Mouse (Mus musculus): Measurements from ENCODE around the gene Lcn9.
A peak's percentile ranks its signal among the peaks of the same experiment; 100 is the strongest.
"Not testable (repeated sequence)": the region's sequence is repeated elsewhere in the genome, so short reads cannot be mapped to it uniquely, and the experiment has no call there.

Gene Lcn9

GRCm38 (mm10) chr2:25822806-25823205, at the start of gene Lcn9:
Lcn9 (plus strand) TSS chr2:25823153.
- DNase-seq (ENCODE audit: low read depth, low spot score): no peak

DNA sequence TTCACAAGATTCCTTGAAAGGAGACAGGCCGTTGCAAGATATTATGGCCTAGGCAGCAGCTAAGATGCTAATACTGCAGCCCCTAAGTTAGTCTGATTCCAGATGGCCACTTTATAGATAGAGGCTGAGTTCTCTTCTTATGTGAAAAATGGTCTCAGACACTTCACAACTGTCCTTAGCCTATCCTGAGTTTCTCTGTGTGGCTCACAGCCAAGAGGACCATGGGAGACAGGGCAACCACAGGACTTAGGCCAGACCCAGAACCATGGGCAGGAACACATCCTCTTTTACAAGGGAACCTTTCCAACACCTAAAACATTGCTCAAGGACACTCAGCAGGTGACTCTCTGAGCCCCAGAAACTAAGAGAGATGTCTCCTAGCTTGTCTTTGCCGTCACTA, 49.4 kb upstream of the Lcn9 start:
- DNase-seq (ENCODE audit: low read depth, low spot score): no peak

- no peak for DNase-seq (ENCODE audit: low read depth, low spot score)
These were observed 48.3 kb upstream of the Lcn9 start for GRCm38 (mm10) chr2:25774640-25775039.

GRCm38 (mm10) chr2:25775991-25776390, 47.0 kb upstream of the Lcn9 start:
- no peak for DNase-seq (ENCODE audit: low read depth, low spot score)

GRCm38 (mm10) chr2:25776717-25777116, 46.2 kb upstream of the Lcn9 start, which contains the start of gene Lcn11:
Lcn11 (plus strand) TSS chr2:25777017.
- DNase-seq (ENCODE audit: low read depth, low spot score): no peak

DNA sequence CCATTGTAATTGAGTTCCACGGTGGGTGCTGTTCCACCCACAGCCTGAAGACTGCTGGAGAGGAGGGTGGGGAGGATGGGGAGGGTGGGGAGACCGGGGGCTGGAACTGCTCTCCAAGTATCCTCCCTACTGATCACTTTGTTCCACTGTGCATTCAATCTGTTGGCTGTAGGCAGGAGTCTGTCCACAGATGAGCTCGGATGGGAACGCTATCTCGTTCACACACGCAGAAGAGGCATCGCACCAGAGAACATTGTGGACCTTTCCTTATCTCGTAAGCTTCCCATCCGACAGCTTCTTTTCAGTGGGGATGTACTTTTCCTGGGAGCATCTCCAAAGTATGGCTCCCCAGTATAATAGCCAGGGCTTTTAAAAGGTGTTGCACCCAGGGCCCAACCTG, 43.9 kb upstream of the Lcn9 start:
- no peak for DNase-seq (ENCODE audit: low read depth, low spot score)

- no peak for DNase-seq (ENCODE audit: low read depth, low spot score)
These were observed 42.0 kb upstream of the Lcn9 start for GRCm38 (mm10) chr2:25780921-25781320.

DNA sequence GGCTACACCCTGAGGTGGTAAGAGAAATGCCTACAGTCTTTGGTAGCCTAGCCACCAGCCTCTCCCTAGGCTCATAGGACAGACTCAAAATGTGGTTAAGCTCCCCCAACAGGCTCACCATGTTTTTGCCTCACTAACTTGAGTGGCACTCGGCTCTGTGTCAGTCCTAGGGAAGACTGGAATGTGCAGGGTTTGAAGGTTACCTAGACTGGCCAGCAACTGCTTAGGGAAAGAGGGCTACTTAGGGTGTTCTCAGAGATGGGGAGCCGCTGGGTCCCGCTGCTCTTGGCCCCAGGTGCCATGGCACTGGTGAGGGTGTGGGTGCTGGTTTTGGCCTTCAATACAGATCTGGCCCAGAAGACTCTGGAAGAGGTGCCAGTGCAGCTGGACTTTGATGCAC, 41.0 kb upstream of the Lcn9 start, which contains the start of gene Gm13539:
Gene Gm13539, plus strand, starts transcription at position 301 of the 400 bp plus-strand sequence.
- DNase-seq (ENCODE audit: low read depth, low spot score): no peak

- no peak for DNase-seq (ENCODE audit: low read depth, low spot score)
These were observed 37.2 kb upstream of the Lcn9 start for GRCm38 (mm10) chr2:25785573-25786322.

GRCm38 (mm10) chr2:25789092-25789491, 33.9 kb upstream of the Lcn9 start:
- DNase-seq (ENCODE audit: low read depth, low spot score): no peak

DNA sequence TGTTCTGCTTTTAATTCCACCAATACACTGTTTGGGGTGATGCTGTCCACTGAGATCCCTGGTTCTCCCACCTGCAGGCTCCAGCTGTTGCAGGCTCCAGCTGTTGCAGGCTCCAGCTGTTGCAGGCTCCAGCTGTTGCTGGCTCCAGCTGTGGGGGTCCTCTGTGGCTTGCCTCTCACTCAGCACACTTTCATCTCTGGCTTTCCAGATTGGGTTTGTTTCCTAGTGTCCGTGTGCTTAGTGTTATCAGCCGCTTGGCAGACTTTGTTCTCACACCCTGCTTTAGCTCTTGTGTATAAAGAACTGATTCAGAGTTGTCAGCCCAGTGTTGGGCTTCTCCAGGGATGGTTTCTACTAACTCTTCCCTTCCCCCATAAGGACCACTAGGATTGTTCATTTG, 25.3 kb upstream of the Lcn9 start:
- no peak for DNase-seq (ENCODE audit: low read depth, low spot score)

- DNase-seq (ENCODE audit: low read depth, low spot score): no peak
These were observed 24.9 kb upstream of the Lcn9 start for GRCm38 (mm10) chr2:25798065-25798464.

- no peak for DNase-seq (ENCODE audit: low read depth, low spot score)
These were observed 11.2 kb upstream of the Lcn9 start for GRCm38 (mm10) chr2:25811711-25812110.

DNA sequence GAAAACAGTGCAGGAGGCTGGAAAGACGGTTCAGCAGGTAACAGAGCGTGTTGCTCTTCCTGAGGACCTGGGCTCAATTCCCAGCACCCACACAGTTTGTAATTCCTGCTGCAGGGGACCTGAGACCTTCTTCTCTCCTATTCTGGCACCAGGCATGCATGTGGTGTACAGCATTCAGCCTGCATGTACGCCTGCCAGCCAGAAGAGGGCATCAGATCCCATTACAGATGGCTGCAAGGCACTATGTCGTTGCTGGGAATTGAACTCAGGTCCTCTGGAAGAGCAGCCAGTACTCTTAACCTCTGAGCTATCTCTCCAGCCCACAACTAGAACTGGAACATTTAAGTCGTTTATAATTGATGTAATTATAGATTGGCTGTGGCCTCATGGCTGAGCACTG, 9.6 kb upstream of the Lcn9 start:
- DNase-seq (ENCODE audit: low read depth, low spot score): no peak

DNA sequence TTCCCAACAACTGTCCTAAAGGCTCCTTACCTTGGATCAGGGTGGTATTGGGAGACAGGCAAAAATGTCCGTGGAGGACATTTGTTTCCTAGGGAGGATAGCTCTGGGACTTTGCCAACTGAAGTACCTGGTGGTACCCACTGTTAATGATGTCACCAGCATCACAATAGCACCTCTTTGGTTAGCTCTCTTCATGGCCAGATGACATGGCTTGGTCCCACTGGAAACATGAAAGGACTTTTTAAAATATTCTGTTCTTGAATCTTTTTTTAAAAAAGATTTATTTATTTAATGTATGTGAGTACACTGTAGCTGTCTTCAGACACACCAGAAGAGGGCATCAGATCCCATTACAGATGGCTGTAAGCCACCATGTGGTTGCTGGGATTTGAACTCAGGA, 7.2 kb upstream of the Lcn9 start, which contains the start of gene Glt6d1:
Gene Glt6d1, minus strand, starts transcription at position 101 of the 400 bp plus-strand sequence.
- DNase-seq (ENCODE audit: low read depth, low spot score): not testable (repeated sequence)

GRCm38 (mm10) chr2:25824751-25825150, 1.8 kb downstream of the Lcn9 start:
- DNase-seq (ENCODE audit: low read depth, low spot score): no peak

DNA sequence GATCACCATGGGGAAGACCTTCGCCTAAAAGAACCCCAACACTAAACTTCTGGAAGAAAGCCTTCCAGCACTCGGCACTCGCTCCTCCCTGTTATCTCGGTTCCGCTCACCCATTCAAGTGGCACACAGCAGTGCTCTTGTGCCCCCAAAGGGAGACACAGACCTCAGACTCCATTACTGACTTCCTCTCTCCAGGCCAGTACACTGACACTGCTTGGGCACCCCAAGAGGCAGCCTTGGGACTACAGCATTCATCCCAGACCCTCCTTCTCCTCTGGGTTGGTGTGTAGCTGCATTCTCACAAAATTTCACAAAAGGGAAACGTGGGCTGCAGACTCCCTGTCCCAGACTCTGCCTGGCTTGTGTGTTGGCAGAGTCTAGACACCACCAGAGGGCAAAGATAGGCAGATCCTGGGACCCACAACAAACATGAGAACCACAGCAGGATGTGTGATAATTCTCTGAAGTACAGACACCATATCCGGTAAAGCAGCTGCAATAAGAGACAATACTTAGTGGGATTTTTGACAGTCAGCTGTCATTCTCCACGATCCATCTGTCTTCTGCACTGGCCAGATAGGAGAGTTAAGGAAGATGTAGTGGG, 5.5 kb downstream of the Lcn9 start:
- no peak for DNase-seq (ENCODE audit: low read depth, low spot score)

GRCm38 (mm10) chr2:25830786-25831185, 7.8 kb downstream of the Lcn9 start:
- no peak for DNase-seq (ENCODE audit: low read depth, low spot score)

DNA sequence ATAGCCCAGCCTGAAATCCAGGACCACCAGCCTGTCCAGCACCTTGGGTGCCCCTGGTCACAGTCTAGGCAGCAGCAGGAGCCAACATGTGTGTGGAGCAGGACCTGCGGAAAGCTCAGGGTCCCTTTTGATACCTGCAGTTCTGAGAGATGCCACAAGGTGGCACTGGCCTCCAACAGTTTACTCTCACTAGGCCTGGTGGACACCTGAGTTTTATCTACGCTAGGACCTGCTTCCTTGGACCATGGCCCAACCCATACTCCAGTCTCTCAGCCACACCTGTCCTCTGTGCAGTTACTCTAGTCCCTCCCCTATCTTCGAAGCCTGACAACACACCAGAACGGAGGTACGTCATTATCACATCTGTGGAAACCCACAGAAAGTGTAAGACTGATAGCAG, 13.3 kb downstream of the Lcn9 start:
- peak; percentile 65 for DNase-seq (ENCODE audit: low read depth, low spot score)

GRCm38 (mm10) chr2:25842161-25842560, 19.2 kb downstream of the Lcn9 start:
- no peak for DNase-seq (ENCODE audit: low read depth, low spot score)

- no peak for DNase-seq (ENCODE audit: low read depth, low spot score)
These were observed 19.8 kb downstream of the Lcn9 start for GRCm38 (mm10) chr2:25842758-25843157.

DNA sequence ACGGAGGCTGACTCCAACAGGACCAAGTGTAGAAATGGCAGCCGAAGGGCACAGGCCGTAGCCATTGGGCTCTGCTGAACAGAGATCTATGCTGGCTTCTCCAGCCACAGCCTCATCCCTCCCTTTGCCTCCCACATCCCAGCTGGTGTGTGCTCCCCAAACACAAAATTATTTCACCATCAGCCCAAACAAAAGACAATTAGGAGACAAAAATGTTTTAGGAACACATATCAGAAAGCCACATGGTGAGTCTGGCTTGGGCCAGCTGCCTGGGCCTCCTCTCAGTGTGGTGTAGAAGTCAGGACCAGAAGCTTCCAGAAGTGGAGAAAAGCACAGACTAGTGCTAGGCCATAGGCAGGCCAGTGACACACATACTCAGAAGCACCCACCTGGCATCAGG, 21.1 kb downstream of the Lcn9 start:
- DNase-seq (ENCODE audit: low read depth, low spot score): no peak

DNA sequence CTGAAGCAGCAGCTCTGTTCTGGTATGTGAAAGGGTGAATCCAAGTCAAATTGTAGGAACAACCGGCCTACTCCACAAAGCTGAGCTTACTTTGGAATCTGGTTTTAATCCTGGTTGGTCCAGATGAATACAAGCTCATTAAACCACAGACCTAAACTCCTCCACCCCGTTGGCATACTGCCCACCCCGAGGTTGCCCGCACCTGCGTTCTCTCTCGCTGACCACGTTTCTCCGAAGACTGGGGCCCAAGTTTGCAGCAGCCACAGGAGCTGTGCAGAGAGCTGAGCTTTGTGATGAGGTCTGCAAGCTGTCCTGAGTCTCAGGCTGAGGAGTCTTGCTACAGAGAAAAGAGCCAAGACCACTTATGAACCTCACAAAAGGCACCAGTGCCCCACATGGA, 23.6 kb downstream of the Lcn9 start:
- DNase-seq (ENCODE audit: low read depth, low spot score): no peak

Measured in retina, postnatal 7 days (tissue).